Mouse (Mus musculus): Measurements from ENCODE around the gene Galnt15. TPM values are rescaled to one million over a fixed set of nuclear protein-coding genes. Genes with fewer than 3 reads are reported as not detected.

Galnt15 gene
- polyA plus RNA-seq (2015; fragmentation: Nextera tagmentation; extraction: Ambion mirVana): 0.40 and 0.46 TPM in 2 replicates

DNA sequence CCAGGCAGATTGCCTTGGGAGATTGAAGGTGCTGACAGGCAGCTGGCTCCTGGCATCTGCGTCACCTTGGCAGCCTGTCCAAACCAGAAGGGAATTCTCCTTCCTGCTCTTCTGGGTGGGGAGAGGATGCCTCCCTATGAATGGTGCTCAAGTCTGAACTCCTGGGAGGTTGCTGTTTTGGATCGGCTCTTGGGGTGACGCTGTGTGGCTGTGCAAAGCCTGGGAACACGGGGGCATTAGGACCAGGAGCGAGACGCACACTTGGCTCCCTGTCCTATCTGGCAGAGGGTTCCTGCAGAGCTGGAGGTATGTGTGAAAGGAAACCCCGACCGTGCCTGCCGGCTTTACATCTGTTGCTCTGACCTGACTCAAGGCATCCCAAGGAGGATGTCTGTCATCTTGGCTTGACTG, at the start of gene Galnt15:
Galnt15 (plus strand) TSS at position 309 of the 411 bp plus-strand sequence.
- ATAC-seq (replicated peaks): no peak; the same call in 1 of the 2 replicates
- H3K4me3 ChIP-seq: no peak within 1 kb of the TSS
- peaks cover 15% of the 10 kb centered on the region for H3K4me1 ChIP-seq
- no peaks in the 10 kb centered on the region for H3K9me3 ChIP-seq
- H3K9ac ChIP-seq: no peak within 1 kb of the TSS
- H3K36me3 ChIP-seq (replicated peaks): no peaks in the 10 kb centered on the region
- WGBS: 17% methylated on average over 9 of the region's 9 CpGs
- H3K4me2 ChIP-seq: peak within 1 kb of the TSS; percentile 12
- H3K27ac ChIP-seq: no peak within 1 kb of the TSS
- H3K27me3 ChIP-seq (replicated peaks): no peaks in the 10 kb centered on the region

DNA sequence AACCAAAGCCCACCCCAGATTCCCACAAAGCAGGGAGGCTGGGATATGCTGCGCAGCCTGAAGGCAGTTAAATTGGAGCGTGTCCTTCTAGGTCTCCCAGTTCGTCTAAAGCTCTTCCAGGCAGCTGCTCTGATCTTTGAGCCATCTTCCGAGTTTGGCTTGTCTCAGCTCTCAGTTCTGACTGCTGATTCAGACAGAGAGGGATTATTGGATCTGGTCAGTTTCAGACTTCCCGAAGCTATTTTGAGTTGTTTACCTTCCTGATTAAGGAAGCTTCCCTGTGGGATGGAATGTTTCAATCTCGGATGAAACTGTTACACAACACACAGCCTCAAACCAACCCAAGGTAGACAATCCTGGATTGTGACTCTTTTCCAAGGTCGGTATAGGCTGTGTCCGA, 34.8 kb upstream of the Galnt15 start:
- Histone ChIP-seq H3K4me1 (no peaks in the 10 kb centered on the region), H3K27ac (no peak overlapping the region), H3K9me3 (no peaks in the 10 kb centered on the region), H3K36me3 (replicated peaks) (no peaks in the 10 kb centered on the region), H3K27me3 (replicated peaks) (no peaks in the 10 kb centered on the region), H3K9ac (no peak overlapping the region), H3K4me3 (no peak overlapping the region), H3K4me2 (no peak overlapping the region)
- 57% methylated on average over 8 of the region's 8 CpGs for WGBS
- ATAC-seq (replicated peaks): no peak

DNA sequence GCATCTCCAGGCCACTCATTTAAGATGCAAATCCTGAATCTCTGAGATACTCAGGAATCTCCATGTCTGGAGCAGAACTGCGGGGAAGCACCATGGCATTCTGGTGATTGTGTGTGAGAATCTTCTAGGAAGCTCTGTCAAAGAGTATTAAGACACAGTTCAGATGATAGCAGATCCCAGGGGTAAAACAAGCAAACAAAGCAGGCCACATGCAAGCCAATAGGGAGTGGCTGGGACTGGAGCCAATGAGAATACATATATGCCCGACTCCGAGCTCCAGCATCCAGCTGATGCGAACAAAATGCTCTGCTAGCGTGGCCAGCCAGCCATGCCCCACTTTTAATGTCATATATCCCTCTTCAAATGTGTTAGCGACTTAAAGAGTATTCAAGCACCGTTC, 27.8 kb upstream of the Galnt15 start:
- Histone ChIP-seq H3K27ac (no peak overlapping the region), H3K4me1 (peaks cover 7% of the 10 kb centered on the region; the same call in 1 of the 2 replicates), H3K36me3 (replicated peaks) (no peaks in the 10 kb centered on the region), H3K4me2 (no peak overlapping the region), H3K27me3 (replicated peaks) (no peaks in the 10 kb centered on the region), H3K9ac (no peak overlapping the region), H3K9me3 (no peaks in the 10 kb centered on the region), H3K4me3 (no peak overlapping the region)
- ATAC-seq (replicated peaks): no peak
- WGBS: 60% methylated on average over 7 of the region's 7 CpGs

DNA sequence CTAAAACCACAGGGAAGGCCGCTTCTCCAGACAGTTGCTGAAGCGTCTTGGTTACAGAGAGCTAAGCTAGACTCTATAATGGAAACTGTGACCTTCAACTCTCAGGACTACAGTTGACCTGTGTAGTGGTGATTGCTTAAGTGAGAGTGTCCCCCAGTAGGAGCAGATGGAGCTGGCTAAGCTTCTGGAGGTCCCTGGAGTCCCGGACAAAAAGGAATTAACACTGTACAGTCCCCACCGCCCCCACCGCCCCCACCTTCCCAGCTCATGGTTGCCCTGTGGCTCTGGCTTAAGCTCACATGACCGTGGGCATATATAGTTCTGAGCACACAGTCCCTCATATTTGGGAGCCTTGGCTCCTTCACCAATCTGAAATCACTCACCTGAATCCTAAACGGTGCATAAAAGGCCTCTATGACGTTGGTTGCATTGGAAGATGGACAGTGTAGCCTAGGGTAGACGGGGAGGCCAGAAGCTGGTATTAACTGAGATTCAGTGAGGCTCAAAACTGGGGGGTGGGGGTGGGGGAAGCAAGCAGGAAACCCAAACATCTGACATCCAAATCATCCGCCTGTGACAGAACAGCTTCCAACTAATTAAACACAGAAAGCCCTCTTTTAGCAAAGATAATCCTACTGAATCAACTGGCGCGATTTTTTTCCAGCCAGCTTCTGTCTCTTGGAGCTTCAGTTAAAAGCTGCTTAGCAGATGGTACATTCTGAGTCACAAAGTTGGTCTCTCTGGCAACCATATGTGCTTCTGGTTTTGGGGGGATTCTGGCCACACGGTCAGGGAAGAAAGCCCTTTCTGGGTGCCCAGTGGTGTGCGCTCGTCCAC, 26.1 kb upstream of the Galnt15 start:
- WGBS: 41% methylated on average over 15 of the region's 15 CpGs
- no peak overlapping the region for H3K4me2 ChIP-seq
- no peak overlapping the region for H3K4me3 ChIP-seq
- no peaks in the 10 kb centered on the region for H3K9me3 ChIP-seq
- no peak for ATAC-seq (replicated peaks)
- no peaks in the 10 kb centered on the region for H3K27me3 ChIP-seq (replicated peaks)
- peaks cover 7% of the 10 kb centered on the region; the same call in 1 of the 2 replicates for H3K4me1 ChIP-seq
- H3K36me3 ChIP-seq (replicated peaks): no peaks in the 10 kb centered on the region
- H3K9ac ChIP-seq: no peak overlapping the region
- peak overlapping the region; percentile 35; the same call in 1 of the 2 replicates for H3K27ac ChIP-seq

DNA sequence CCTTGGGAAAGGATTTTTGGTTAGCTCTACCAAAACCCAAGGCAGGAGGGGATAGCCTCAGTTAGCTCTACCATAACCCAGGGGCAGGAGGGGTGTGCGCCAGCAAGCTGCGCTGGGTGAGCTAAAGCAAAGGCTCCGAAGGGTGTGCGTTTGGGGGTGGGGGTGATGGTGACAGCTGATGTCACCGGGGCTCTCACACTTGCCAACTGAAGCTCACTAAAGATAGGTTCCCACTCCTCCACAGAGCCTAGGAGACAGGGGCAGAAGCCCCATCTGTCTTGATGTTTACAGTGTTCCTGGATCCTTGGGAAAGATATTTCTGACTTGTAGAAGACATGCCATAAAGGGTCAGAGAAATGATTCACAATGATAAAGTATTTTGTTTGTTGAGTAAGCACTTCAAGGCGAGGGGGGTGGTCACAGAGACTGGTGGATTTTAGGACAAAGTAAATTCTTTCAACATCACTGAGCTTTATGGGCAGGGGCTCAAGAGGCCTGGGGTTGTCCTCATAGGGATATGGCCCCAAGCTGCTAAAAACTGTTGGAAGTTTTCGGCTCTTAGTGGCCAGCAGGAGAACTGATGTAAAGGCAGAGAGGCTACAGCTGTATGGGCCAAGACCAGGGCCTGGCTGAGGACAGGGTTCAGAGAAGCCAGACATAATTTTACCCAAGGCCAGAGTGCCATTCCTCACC, 24.7 kb upstream of the Galnt15 start:
- H3K4me3 ChIP-seq: no peak overlapping the region
- ATAC-seq (replicated peaks): no peak
- WGBS: 77% methylated on average over 7 of the region's 7 CpGs

DNA sequence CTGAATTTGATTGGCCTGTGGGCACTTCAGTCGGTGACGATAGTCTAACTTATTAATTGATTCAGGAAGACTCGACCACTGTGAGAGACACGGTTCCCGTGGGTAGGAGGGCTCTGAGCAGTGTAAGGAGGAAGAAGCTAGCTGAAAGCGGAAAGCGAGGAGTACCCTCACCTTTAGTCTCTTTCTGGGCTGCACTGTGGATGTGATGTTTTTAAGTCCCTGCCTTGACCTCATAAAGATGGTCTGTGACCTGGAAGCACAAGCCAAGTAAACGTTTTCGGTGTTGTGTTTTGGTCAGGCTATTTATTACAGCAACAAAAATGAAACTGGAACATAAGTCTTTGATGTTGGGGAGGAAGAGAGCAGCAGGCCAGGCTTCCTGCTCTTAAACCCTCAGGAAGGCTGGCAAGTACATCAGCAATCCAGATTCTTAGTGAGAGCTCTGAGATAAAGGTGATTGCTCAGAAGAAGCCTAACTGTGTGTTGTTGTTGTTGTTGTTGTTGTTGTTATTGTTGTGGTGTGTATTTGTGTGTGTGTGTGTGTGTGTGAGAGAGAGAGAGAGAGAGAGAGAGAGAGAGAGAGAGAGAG, 23.0 kb upstream of the Galnt15 start:
- no peak for ATAC-seq (replicated peaks)
- 80% methylated on average over 9 of the region's 9 CpGs for WGBS

More for the DNA sequence above, 24.7 kb upstream of the Galnt15 start:
- Histone ChIP-seq H3K9ac (no peak overlapping the region), H3K36me3 (replicated peaks) (no peaks in the 10 kb centered on the region), H3K27me3 (replicated peaks) (no peaks in the 10 kb centered on the region), H3K27ac (no peak overlapping the region), H3K9me3 (no peaks in the 10 kb centered on the region), H3K4me1 (peaks cover 7% of the 10 kb centered on the region; the same call in 1 of the 2 replicates), H3K4me2 (no peak overlapping the region)

DNA sequence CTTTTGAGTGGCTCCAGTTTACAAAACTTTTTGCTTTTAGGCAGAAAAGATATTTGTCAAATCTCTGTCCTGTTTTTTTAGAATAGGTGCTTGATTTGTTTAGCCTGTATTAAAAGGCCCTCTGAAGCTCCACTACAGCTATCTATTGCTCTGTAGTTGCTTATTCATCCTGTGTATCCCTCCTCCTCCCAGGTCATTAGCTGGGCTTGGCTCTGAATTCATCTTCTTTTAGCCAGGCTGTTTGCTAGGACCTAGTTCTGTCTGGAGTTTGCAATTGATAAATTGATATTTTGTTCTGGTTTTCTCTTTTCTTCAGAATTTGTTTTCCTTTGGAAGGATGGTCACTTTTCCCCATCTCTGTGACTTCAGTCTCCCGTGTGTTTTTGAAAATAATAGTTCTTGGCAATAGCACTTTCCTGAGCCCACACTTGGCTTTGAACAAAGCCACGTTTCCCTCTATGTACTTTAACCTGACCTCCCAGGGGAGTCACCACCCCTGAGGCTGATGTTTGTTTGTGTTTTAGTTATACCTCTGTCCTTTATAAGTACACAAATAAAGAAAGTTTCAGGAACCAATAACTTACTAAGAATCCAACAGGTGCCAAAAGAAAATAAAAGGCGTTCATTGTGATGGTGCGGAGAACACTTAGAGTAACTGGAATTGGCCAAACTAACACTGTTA, 21.0 kb upstream of the Galnt15 start:
- WGBS: 86% methylated on average over 4 of the region's 4 CpGs
- H3K4me1 ChIP-seq: peaks cover 1% of the 10 kb centered on the region; the same call in 1 of the 2 replicates
- ATAC-seq (replicated peaks): no peak

More for the DNA sequence above, 23.0 kb upstream of the Galnt15 start:
- no peaks in the 10 kb centered on the region for H3K27me3 ChIP-seq (replicated peaks)
- H3K36me3 ChIP-seq (replicated peaks): no peaks in the 10 kb centered on the region
- H3K4me2 ChIP-seq: no peak overlapping the region
- H3K27ac ChIP-seq: no peak overlapping the region
- H3K4me1 ChIP-seq: peaks cover 7% of the 10 kb centered on the region; the same call in 1 of the 2 replicates
- no peak overlapping the region for H3K4me3 ChIP-seq
- H3K9me3 ChIP-seq: no peaks in the 10 kb centered on the region
- H3K9ac ChIP-seq: no peak overlapping the region

DNA sequence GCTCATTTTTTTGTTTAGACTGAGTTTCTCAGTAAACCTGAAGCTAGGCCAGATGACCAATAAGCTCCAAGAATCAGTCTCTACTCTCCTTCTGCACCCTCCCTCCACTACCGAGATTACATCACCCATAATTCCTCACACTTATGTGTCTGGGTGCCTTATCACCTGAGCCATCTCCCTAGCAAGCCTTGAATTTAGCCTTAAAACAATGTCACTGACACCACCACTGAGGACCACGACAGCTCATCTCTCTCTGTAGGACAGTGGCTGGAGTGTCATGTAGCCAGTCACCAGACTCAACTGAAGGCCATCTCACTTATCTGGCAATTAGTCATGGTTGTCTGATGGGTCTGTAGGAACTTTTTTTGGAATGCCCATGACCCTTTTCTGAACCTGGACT, 19.1 kb upstream of the Galnt15 start:
- Histone ChIP-seq H3K27me3 (replicated peaks) (no peaks in the 10 kb centered on the region), H3K36me3 (replicated peaks) (no peaks in the 10 kb centered on the region), H3K4me3 (no peak overlapping the region), H3K9ac (no peak overlapping the region), H3K4me1 (no peaks in the 10 kb centered on the region), H3K27ac (no peak overlapping the region), H3K4me2 (no peak overlapping the region), H3K9me3 (no peaks in the 10 kb centered on the region)
- ATAC-seq (replicated peaks): no peak
- 92% methylated on average over 2 of the region's 2 CpGs for WGBS

More for the DNA sequence above, 21.0 kb upstream of the Galnt15 start:
- Histone ChIP-seq H3K36me3 (replicated peaks) (no peaks in the 10 kb centered on the region), H3K9me3 (no peaks in the 10 kb centered on the region), H3K27ac (no peak overlapping the region), H3K4me2 (no peak overlapping the region), H3K9ac (no peak overlapping the region), H3K4me3 (no peak overlapping the region), H3K27me3 (replicated peaks) (no peaks in the 10 kb centered on the region)

DNA sequence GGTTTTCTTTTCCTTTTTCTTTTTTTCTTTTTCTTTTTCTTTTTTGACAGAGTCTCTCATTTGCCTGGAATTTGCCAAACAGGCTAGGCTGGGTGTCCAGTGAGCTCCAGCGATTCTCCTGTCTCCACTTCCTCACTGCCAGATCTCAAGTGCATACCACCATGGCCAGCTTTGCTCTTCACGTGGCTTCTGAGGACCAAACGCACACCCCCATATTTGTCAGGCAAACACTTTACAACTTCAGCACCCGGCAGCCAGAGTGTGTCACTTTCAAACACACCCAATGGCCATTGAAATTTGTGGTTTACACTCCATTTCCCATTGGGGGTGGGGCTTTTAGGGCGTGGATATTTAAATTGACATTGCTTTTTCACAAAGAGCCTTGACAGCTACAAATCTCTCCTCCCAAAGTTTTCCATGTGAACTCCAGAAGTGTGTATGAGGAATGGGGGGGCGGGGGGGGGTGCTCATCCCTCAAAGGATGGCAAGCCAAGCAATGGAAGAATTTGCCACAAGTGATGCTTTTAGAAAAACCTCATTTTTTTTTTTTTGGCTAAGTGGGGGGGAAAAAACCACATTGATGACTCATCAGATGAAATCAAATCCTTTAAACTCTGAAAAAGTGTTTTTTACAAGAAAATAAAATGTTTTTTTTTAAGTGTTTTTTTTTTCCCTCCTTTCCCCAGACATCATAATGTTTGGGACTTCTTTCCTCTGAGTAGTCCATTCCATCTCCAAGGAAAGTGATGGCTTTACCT, 17.1 kb upstream of the Galnt15 start:
- H3K4me3 ChIP-seq: no peak overlapping the region
- no peak overlapping the region for H3K27ac ChIP-seq
- no peaks in the 10 kb centered on the region for H3K36me3 ChIP-seq (replicated peaks)
- no peaks in the 10 kb centered on the region for H3K27me3 ChIP-seq (replicated peaks)
- peaks cover 6% of the 10 kb centered on the region for H3K4me1 ChIP-seq
- H3K4me2 ChIP-seq: no peak overlapping the region
- no peaks in the 10 kb centered on the region for H3K9me3 ChIP-seq
- 79% methylated on average over 6 of the region's 6 CpGs for WGBS
- no peak for ATAC-seq (replicated peaks)
- no peak overlapping the region for H3K9ac ChIP-seq

DNA sequence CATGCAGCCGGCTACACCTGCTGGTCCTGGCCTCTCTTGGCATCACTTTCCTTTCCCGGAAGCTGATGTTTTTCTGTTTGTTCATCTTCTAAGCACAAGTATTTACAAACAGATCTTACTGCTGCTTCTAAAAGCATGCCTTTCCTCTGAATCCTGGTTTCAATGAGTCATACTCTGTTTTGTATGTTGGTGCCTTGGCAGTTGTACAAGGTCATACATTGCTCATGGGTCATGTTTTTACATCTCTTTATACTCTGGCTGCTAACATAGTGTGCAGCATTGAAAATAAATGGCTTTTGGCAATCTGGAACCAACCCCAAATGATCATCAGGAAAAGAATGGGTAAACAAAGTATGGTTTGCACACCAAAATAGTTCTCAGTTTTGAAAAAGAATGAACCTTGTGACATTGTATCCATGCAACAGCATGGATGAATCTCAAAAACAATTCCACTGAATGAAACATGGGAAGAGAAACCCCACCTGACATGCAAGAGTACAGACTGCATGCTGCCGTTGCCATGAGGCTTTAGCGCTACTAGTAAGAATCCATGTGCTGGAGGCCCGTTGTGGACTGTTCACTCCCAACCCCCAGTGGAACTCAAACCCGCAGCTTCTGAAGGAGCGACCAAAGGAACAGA, 13.5 kb upstream of the Galnt15 start:
- H3K4me1 ChIP-seq: peaks cover 16% of the 10 kb centered on the region
- no peak overlapping the region for H3K4me3 ChIP-seq
- H3K27ac ChIP-seq: no peak overlapping the region
- no peak overlapping the region for H3K9ac ChIP-seq
- no peaks in the 10 kb centered on the region for H3K9me3 ChIP-seq
- WGBS: 91% methylated on average over 7 of the region's 7 CpGs
- H3K4me2 ChIP-seq: no peak overlapping the region
- no peaks in the 10 kb centered on the region for H3K36me3 ChIP-seq (replicated peaks)
- no peaks in the 10 kb centered on the region for H3K27me3 ChIP-seq (replicated peaks)
- ATAC-seq (replicated peaks): no peak

DNA sequence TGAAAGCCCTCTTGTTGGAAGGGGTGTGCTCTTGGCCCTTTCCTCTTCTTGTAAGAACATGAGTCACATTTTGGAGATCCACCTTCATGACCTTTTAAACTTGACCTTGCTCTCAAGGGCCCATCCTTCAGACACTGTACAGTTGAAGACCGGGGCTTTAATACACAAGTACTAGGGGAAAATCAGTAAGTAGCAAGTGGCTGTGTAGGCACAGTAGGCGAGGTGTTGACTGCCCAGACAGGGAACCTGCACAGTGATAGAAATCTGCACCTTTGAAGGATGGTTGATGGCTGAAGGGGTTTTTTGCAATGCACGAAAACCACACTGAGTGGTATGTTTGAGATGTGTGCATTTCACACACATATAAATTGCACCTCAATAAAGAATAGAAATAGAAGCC, 12.3 kb upstream of the Galnt15 start:
- H3K4me1 ChIP-seq: peaks cover 16% of the 10 kb centered on the region
- peak overlapping the region; percentile 81 for H3K27ac ChIP-seq
- no peak overlapping the region for H3K4me3 ChIP-seq
- H3K9me3 ChIP-seq: no peaks in the 10 kb centered on the region
- H3K36me3 ChIP-seq (replicated peaks): no peaks in the 10 kb centered on the region
- no peaks in the 10 kb centered on the region for H3K27me3 ChIP-seq (replicated peaks)
- peak; percentile 53; the same call in 1 of the 2 replicates for ATAC-seq (replicated peaks)
- H3K4me2 ChIP-seq: peak overlapping the region; percentile 25; the same call in 1 of the 2 replicates
- 76% methylated on average over 3 of the region's 3 CpGs for WGBS
- no peak overlapping the region; the same call in 1 of the 2 replicates for H3K9ac ChIP-seq
